In the genomic region with DNA sequence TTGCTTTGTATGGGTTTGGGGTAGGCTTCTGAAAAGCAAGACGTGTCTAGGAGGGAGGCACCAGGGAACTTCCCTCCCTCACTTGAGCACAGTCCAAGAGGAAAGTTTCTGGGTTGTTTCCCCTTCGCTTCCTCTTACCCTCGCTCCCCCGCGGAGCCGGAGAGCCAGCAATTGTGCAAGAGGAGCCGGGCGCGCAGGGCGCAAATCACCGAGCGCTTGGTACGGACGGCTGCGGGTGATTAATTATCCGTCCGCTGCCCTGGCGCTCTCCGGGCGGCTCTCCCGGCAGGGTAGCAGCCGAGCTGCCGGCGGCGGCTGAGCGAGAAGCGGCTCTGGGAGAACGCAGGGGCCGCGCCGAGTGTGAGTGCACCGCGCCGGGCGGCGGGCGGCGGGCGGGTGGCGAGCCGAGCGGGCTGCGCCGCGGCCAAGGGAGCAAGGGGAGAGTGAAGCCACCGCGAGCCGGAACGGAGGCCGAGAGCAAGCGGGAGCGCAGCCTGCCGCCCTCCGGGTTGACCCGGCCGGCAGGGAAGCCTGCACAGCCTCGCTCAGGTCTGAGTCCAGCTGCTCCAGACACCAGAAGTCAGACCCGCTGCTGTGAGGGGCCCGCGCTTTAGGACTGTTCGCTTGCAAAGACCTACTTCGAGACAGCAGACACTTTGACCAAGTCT, we compare ENCODE assay signal across 8 mouse cellular contexts.
DNase-seq lines count a peak whose midpoint lies in the region; ATAC-seq and TF ChIP-seq lines count a peak whose summit lies in the region.

No protein-coding gene starts in this region.

- in situ Hi-C loops in Patski (cut with MboI; ENCODE audit: low pct_unique_long_range_greater_than_20kb), result loop anchor here (10.0 to 25.0 kb wide), 3 partner anchors 341 to 751 kb away; no protein-coding TSS in a partner anchor

- H3K4me1 ChIP-seq in lung, postnatal 0 days (ENCODE audit: insufficient read depth, low read depth, low read length), result 0 out of 2 replicates have a peak, but pooled peaks cover 2% of the 10 kb centered on the region

- H3K9ac ChIP-seq in lung, postnatal 0 days (replicated peaks; ENCODE audit: low read depth), result no peak overlapping the region

- POLR2A ChIA-PET in Patski (lab: Charles Lee), result no interaction called here

- under 1% methylated on average over 49 of the region's 62 CpGs for WGBS in lung, postnatal 0 days

- no peaks in the 10 kb centered on the region for H3K9me3 ChIP-seq in lung, postnatal 0 days (ENCODE audit: low read length)

- CTCF ChIA-PET in Patski (lab: Charles Lee), result no interaction called here

- peak overlapping the region; percentile 42 for H3K4me3 ChIP-seq in lung, postnatal 0 days (ENCODE audit: low read depth, low read length)

- no peak for TF ChIP-seq CTCF in Patski (IDR thresholded peaks at IDR 0.05)
- no peak for TF ChIP-seq CTCF in lung, postnatal 0 days (IDR thresholded peaks at IDR 0.05)

- H3K4me2 ChIP-seq in lung, postnatal 0 days (replicated peaks; ENCODE audit: low read depth, low read length), result peak overlapping the region; percentile 84

- H3K36me3 ChIP-seq in lung, postnatal 0 days (ENCODE audit: insufficient read depth, low read length), result no peaks in the 10 kb centered on the region

- no peak for TF ChIP-seq EP300 in lung, postnatal 0 days (IDR thresholded peaks at IDR 0.05)

- H3K27me3 ChIP-seq in Patski, result no peaks in the 10 kb centered on the region
- no peaks in the 10 kb centered on the region for H3K27me3 ChIP-seq in lung, postnatal 0 days (replicated peaks; ENCODE audit: insufficient read depth, low read length)

- ATAC-seq in Patski, result peak; percentile 86
- ATAC-seq in lung, postnatal 0 days, result peak; percentile 87

- H3K27ac ChIP-seq in lung, postnatal 0 days (ENCODE audit: low read length), result no peak overlapping the region

- DNase-seq in Patski (ENCODE audit: low read depth, low spot score), result peak; percentile 57
- DNase-seq in brain, embryonic 18.5 days (ENCODE audit: low read depth, low spot score), result peak; percentile 16
- DNase-seq in forelimb bud, embryonic 11.5 days (ENCODE audit: low read depth, low spot score), result peak; percentile 64
- DNase-seq in heart, postnatal 4 days, result peak; percentile 78
- DNase-seq in layer of hippocampus, adult 9-11 months, result peak; percentile 8
- DNase-seq in lung, postnatal 0 days (ENCODE audit: low spot score), result peak; percentile 74
- peak; percentile 83 for DNase-seq in ovary, postnatal 36 days (ENCODE audit: low spot score)
- no peak for DNase-seq in T-cell, adult 2 months (ENCODE audit: low spot score)
